Mouse (Mus musculus) ES-Bruce4 (cell line): Measurements from ENCODE around the gene Myl12a.

Experiments used
- CTCF ChIP-seq: IDR thresholded peaks from one replicate; pipeline ENCODE4 v1.8.1; 2011; ENCODE audit warnings: low read depth, low read length
- POLR2A ChIP-seq: IDR thresholded peaks from one replicate; pipeline ENCODE4 v1.8.1; 2011; ENCODE audit warnings: low read length; ENCODE audit not compliant: insufficient read depth

GRCm38 (mm10) chr17:70985501-70986354, 16.9 kb downstream of the Myl12a start:
- TF ChIP-seq CTCF: no peak
- TF ChIP-seq POLR2A: no peak
